Mouse (Mus musculus) intestine, embryonic 16.5 days (tissue): ENCODE data around the gene Mmp20. TPM values are rescaled to one million over a fixed set of nuclear protein-coding genes. Genes with fewer than 3 reads are reported as not detected.
A peak's percentile ranks its signal among the peaks of the same experiment; 100 is the strongest.

Source experiments
- ATAC-seq: fragments of 200-750 bp; cut with Nextera tagmentation; 2 replicates; pipeline ENCODE4 v1.8.0; 2017; ENCODE audit warnings: moderate TSS enrichment, moderate library complexity
- H3K27ac ChIP-seq: fragments of 300-500 bp; sonication (generic); 2 replicates; pipeline ENCODE4 v1.5.1; 2014; ENCODE audit warnings: mild to moderate bottlenecking, low read length
- H3K27me3 ChIP-seq: fragments of 300-500 bp; sonication (generic); replicated peaks from 2 replicates; pipeline ENCODE4 v1.6.1; 2014; ENCODE audit warnings: low read length, control low read depth, mixed read lengths; ENCODE audit not compliant: control insufficient read depth, insufficient read depth
- H3K36me3 ChIP-seq: fragments of 300-500 bp; sonication (generic); 2 replicates; pipeline ENCODE4 v1.6.1; 2014; ENCODE audit warnings: low read length, control low read depth; ENCODE audit not compliant: control insufficient read depth, insufficient read depth
- H3K4me1 ChIP-seq: fragments of 300-500 bp; sonication (generic); 2 replicates; pipeline ENCODE4 v1.6.1; 2014; ENCODE audit warnings: low read length, control low read depth, mixed read lengths; ENCODE audit not compliant: control insufficient read depth, insufficient read depth
- H3K4me2 ChIP-seq: fragments of 300-500 bp; sonication (generic); 2 replicates; pipeline ENCODE4 v1.6.1; 2014; ENCODE audit warnings: low read depth, low read length, control low read depth
- H3K4me3 ChIP-seq: fragments of 300-500 bp; sonication (generic); 2 replicates; pipeline ENCODE4 v1.5.1; 2014; ENCODE audit warnings: mild to moderate bottlenecking, low read length
- H3K9ac ChIP-seq: fragments of 300-500 bp; sonication (generic); 2 replicates; pipeline ENCODE4 v1.6.1; 2014; ENCODE audit warnings: low read depth, low read length
- H3K9me3 ChIP-seq: fragments of 300-500 bp; sonication (generic); 2 replicates; pipeline ENCODE4 v1.6.1; 2016; ENCODE audit warnings: low read length, control low read depth; ENCODE audit not compliant: control insufficient read depth
- whole genome bisulfite sequencing: fragments of 180-500 bp; shearing (Covaris S2); extraction: QIAGEN DNeasy Blood & Tissue Kit; methylation state at CpG from one replicate; pipeline ENCODE4 v1.1.7; 2014; 5-methylcytosine and 5-hydroxymethylcytosine counted together
- polyA plus RNA-seq: library from polyadenylated mRNA; unstranded; fragments of >200 nt; fragmentation: Nextera tagmentation; extraction: Ambion mirVana; gene quantifications from 2 replicates; pipeline ENCODE4 v1.2.1, GENCODE M21; 2015

Mmp20 gene
- polyA plus RNA-seq, 1 experiment from 2014 or later, result 0.22 TPM

DNA sequence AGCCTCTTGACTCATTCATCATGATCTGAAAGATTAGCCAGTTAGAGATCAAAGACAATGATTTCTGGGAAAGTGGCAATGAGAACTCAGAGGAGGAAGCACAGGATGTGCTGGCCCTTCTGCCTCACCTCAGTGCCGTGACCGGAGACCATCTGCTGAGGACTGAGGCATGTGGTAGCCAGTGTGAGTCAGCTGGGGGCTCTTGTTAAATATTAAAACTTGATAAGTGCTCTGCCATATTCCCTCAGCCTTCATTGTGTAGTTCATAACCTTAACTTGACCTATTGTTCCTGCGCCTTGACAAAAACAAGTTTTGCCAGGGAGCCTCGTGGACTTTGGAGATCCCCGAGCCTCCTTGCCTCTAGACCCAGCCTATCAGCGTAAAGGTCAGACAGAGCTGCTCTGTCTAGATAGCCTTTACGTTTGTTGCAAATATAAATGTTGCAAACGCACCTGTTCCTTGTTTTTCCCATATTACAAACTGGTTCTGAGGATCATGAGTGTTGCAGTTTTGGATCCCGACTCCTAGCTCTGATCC is 54.1 kb downstream of the Mmp20 start:
- H3K4me2 ChIP-seq, result no peak overlapping the region
- H3K4me3 ChIP-seq, result no peak overlapping the region
- H3K36me3 ChIP-seq, result no peaks in the 10 kb centered on the region
- ATAC-seq, result peak; percentile 80
- 68% methylated on average over 9 of the region's 9 CpGs for WGBS
- no peak overlapping the region for H3K27ac ChIP-seq
- H3K27me3 ChIP-seq, result no peaks in the 10 kb centered on the region
- H3K9me3 ChIP-seq, result no peaks in the 10 kb centered on the region
- H3K9ac ChIP-seq, result no peak overlapping the region
- no peaks in the 10 kb centered on the region for H3K4me1 ChIP-seq

DNA sequence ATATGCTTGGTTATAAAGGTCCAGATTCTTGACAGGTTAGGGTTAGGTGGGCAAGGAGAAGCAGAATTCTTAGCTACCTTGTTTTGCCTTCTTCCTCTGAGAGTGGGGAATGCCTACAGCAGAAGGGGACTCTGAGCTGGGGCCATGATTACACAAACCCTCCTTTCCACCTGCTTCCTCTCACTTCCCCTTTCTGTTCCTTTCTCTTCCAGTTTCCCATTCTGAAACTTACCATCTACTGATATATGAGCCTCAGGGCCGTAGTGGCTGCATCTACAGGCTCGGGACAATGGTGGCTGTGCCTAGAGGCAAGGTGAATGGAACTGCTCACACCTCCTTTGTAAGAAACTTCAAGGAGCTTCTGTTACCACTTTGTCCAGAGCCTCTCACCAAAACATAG is 58.0 kb downstream of the Mmp20 start:
- Histone ChIP-seq H3K4me2 (no peak overlapping the region), H3K27me3 (no peaks in the 10 kb centered on the region), H3K4me3 (no peak overlapping the region), H3K36me3 (no peaks in the 10 kb centered on the region), H3K4me1 (no peaks in the 10 kb centered on the region), H3K9me3 (no peaks in the 10 kb centered on the region), H3K27ac (no peak overlapping the region), H3K9ac (no peak overlapping the region)
- 83% methylated on average over 2 of the region's 2 CpGs for WGBS
- ATAC-seq, result no peak

DNA sequence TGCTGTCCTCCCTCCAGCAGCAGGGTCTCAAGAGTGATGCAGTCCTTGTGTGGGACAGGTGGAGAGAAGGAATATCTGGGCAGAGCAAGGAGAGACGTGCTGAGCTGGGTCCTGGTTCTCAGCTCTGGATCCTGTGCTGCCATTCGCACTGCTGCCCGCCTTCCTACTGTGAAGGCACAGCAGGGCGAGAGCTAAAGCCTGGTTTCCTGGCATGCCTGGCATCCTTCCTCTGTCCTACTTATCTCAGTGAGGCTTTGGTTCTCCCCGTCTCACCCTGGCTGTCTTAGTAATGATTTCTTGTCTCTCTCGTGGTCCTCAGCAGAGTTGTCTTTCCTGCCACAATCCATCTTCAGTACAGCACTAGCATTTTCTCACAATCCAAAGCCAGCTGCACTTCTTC is 61.8 kb downstream of the Mmp20 start:
- H3K9ac ChIP-seq, result no peak overlapping the region
- peak; percentile 13; the same call in 1 of the 2 replicates for ATAC-seq
- no peaks in the 10 kb centered on the region for H3K4me1 ChIP-seq
- H3K4me3 ChIP-seq, result no peak overlapping the region
- no peaks in the 10 kb centered on the region for H3K36me3 ChIP-seq
- 40% methylated on average over 6 of the region's 6 CpGs for WGBS
- no peak overlapping the region for H3K4me2 ChIP-seq
- no peak overlapping the region for H3K27ac ChIP-seq
- no peaks in the 10 kb centered on the region for H3K27me3 ChIP-seq
- H3K9me3 ChIP-seq, result no peaks in the 10 kb centered on the region

GRCm38 (mm10) chr9:7691790-7692189 is 63.8 kb downstream of the Mmp20 start, which contains the start of gene Mmp7:
Gene Mmp7 (plus strand): TSS chr9:7692090.
- Histone ChIP-seq H3K27ac (no peak within 1 kb of the TSS), H3K9ac (no peak within 1 kb of the TSS), H3K27me3 (no peaks in the 10 kb centered on the region), H3K4me3 (no peak within 1 kb of the TSS), H3K9me3 (no peaks in the 10 kb centered on the region), H3K4me1 (no peaks in the 10 kb centered on the region), H3K36me3 (no peaks in the 10 kb centered on the region), H3K4me2 (no peak within 1 kb of the TSS)
- WGBS, result 37% methylated on average over 1 of the region's 1 CpGs
- ATAC-seq, result peak; percentile 44

GRCm38 (mm10) chr9:7693961-7694360 is 65.9 kb downstream of the Mmp20 start:
- no peak overlapping the region for H3K9ac ChIP-seq
- ATAC-seq, result no peak
- WGBS, result 84% methylated on average over 3 of the region's 3 CpGs
- no peak overlapping the region for H3K4me3 ChIP-seq
- no peaks in the 10 kb centered on the region for H3K4me1 ChIP-seq
- H3K27ac ChIP-seq, result no peak overlapping the region
- no peaks in the 10 kb centered on the region for H3K9me3 ChIP-seq
- H3K36me3 ChIP-seq, result no peaks in the 10 kb centered on the region
- no peaks in the 10 kb centered on the region for H3K27me3 ChIP-seq
- no peak overlapping the region for H3K4me2 ChIP-seq

DNA sequence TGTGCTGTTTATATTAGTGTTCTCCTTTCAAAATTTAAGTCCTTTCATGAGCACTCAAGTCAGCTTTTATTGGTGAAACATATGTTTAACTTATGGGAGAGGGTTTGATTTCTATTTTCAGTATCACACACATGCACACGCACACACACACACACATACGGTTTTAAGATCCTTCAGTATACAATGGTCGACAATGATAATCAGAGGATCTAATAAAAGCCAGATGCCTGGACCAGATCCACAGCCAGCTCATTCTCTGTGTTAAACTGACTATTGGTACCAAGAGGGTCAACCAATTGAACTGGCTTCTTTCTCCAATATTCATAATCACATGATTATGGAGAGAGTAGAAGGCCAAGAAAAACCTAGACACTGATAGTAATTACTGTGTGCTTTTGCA is 67.6 kb downstream of the Mmp20 start:
- H3K27ac ChIP-seq, result no peak overlapping the region
- no peak for ATAC-seq
- no peak overlapping the region for H3K4me3 ChIP-seq
- no peaks in the 10 kb centered on the region for H3K27me3 ChIP-seq
- H3K4me2 ChIP-seq, result no peak overlapping the region
- no peaks in the 10 kb centered on the region for H3K4me1 ChIP-seq
- WGBS, result 93% methylated on average over 3 of the region's 3 CpGs
- H3K9me3 ChIP-seq, result no peaks in the 10 kb centered on the region
- no peaks in the 10 kb centered on the region for H3K36me3 ChIP-seq
- no peak overlapping the region for H3K9ac ChIP-seq

DNA sequence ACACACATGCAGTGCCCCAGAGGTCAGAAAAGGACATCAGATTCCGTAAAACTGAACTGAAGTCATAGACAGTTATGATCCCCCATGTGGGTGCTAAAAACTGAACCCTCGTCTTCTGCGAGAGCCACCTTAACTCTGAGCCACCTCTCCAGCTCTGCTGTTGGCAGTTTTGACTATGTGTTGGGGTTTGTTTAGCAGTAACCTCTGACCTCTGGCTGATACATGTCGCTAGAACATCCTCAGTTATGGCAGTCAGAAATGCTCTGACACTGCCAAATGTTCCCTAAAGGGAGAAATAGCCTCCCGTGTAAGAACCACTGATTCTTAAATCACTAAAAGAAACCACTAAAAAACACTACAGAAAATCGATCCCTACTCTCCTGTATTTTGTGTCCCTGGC is 80.7 kb downstream of the Mmp20 start:
- Histone ChIP-seq H3K9ac (no peak overlapping the region), H3K27me3 (no peaks in the 10 kb centered on the region), H3K36me3 (no peaks in the 10 kb centered on the region), H3K4me2 (no peak overlapping the region), H3K27ac (no peak overlapping the region), H3K9me3 (no peaks in the 10 kb centered on the region), H3K4me1 (no peaks in the 10 kb centered on the region), H3K4me3 (no peak overlapping the region)
- 70% methylated on average over 6 of the region's 6 CpGs for WGBS
- ATAC-seq, result no peak

DNA sequence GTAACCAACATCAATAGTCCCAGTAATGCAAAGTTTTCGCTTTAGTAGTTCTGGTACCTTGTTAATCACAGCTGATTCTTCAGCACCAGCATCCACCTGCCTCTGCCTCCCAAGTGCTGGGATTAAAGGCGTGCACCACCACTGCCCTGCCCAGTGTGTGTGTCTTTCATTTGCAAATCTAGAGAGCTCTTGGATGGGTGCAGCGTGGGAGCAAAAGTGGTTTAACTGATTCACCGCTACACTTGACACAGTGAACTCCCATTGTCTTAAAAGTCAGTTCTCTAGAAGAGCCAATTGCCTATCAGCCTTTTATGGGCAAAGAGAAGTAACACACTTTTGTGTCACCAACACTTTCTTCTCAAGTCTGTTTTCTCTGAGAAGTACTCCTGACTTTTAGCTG is 83.2 kb downstream of the Mmp20 start:
- Histone ChIP-seq H3K4me3 (no peak overlapping the region), H3K27me3 (no peaks in the 10 kb centered on the region), H3K27ac (no peak overlapping the region), H3K4me1 (no peaks in the 10 kb centered on the region), H3K9me3 (no peaks in the 10 kb centered on the region), H3K9ac (no peak overlapping the region), H3K36me3 (no peaks in the 10 kb centered on the region), H3K4me2 (no peak overlapping the region)
- no peak for ATAC-seq
- 83% methylated on average over 4 of the region's 4 CpGs for WGBS

- Histone ChIP-seq H3K9me3 (no peaks in the 10 kb centered on the region), H3K4me1 (no peaks in the 10 kb centered on the region), H3K36me3 (no peaks in the 10 kb centered on the region), H3K4me2 (no peak overlapping the region), H3K27ac (no peak overlapping the region), H3K9ac (no peak overlapping the region), H3K4me3 (no peak overlapping the region), H3K27me3 (no peaks in the 10 kb centered on the region)
- 33% methylated on average over 4 of the region's 4 CpGs for WGBS
- ATAC-seq, result no peak
Observed at GRCm38 (mm10) chr9:7714062-7714907, 86.3 kb downstream of the Mmp20 start.

GRCm38 (mm10) chr9:7714908-7715175 is 86.8 kb downstream of the Mmp20 start:
- H3K4me1 ChIP-seq, result no peaks in the 10 kb centered on the region
- no peaks in the 10 kb centered on the region for H3K9me3 ChIP-seq
- H3K4me2 ChIP-seq, result no peak overlapping the region
- no peak overlapping the region for H3K4me3 ChIP-seq
- H3K36me3 ChIP-seq, result no peaks in the 10 kb centered on the region
- H3K27me3 ChIP-seq, result no peaks in the 10 kb centered on the region
- no peak overlapping the region for H3K9ac ChIP-seq
- no peak overlapping the region for H3K27ac ChIP-seq
- WGBS, result 67% methylated on average over 2 of the region's 2 CpGs
- no peak for ATAC-seq
